Mouse (Mus musculus) ES-E14 (cell line): ENCODE measurements around the gene Sptb.

ENCODE experiments used
- HCFC1 ChIP-seq: IDR thresholded peaks from 2 replicates; pipeline ENCODE4 v1.6.1; 2012; ENCODE audit warnings: low read length, inconsistent platforms, borderline replicate concordance; ENCODE audit not compliant: insufficient read depth
- MAFK ChIP-seq: IDR thresholded peaks from 2 replicates; pipeline ENCODE4 v1.6.1; 2014; ENCODE audit warnings: mild to moderate bottlenecking, low read depth, low read length, inconsistent platforms; ENCODE audit not compliant: insufficient read depth

GRCm38 (mm10) chr12:76623374-76623773 lies 87.0 kb downstream of the Sptb start:
- no peak for TF ChIP-seq MAFK
- no peak for TF ChIP-seq HCFC1
